Mouse (Mus musculus) WW6 (cell line): ENCODE data around the gene Pola2.

Experiments used
- DNase-seq: peaks from one replicate; pipeline ENCODE4 v3.0.0-alpha.2; 2013; ENCODE audit warnings: low read depth, low spot score

Pola2 gene

DNA sequence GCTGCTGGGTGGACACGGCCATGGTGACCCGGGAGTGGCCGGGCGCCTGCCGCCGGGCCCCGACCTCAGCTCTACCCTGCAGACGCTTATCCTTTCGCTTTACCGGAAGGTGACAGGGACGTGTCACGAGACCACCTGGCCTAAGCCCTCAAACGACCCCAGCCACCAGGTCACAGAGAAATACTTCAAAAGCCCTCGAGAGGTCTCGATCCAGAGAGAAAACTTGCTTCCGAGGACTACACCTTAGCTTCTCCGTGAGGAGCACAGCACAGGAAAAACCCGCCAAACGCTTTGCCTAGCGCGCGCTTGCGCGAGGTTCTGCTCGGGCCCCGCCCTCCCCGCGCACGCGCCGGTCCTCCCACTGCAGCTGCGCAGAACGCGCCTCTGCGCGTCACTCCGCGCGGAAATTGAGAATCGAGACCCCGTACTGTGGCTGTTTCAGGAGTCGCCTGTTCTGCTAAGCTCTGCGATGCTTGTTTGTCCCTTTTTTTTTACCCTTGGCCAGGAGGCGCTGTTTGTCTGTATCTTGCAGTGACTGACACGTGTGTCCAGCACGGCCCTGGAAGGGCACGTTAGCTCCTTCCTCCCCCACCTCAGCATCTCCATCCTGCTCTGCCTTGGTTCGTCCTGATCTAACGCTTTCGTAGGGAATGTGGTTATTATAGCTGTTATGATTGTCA lies at the start of gene Pola2:
Gene Pola2 (minus strand): TSS at position 320 of the 680 bp plus-strand sequence.
- DNase-seq: peak; percentile 77

GRCm38 (mm10) chr19:6013691-6014090 lies 49.7 kb upstream of the Pola2 start:
- no peak for DNase-seq

DNA sequence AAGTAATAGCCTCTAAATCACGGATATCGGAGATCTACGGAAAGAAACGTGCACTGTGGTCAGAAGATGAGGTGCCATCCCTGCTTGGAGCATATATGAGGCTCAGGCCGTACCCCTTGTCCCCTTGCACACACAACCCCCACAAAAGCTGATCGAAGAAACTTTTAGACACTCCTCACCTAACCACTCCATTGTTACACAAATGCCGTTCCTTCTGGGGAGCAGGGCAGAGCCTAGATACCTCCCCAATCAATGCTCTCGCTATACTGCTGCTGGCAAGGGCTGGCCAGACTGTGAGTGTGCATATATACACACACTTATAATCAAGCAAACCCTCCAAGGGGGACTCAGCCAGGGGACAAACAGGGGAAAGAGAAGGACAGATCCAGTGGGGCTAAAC lies 45.1 kb upstream of the Pola2 start:
- no peak for DNase-seq

DNA sequence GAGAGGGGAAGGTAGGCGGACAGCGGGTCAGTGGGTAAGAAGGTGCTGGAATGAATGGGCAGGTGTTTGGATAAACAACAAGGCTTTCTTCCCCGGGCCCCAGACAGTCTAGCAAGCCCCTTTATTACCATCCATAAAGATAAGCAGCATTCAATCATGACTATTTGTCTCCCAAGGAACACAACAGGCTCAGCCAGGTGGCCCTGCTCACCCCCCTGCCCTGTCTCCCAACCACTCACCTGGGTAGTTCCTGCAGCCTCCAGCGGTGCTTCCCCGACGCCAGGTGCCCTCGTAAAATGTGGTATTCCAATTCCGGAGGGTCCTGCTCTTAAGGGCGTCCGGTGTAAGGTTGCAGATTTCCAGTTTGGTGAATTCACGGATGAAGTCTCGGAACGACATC lies 43.0 kb upstream of the Pola2 start:
- DNase-seq: no peak

DNA sequence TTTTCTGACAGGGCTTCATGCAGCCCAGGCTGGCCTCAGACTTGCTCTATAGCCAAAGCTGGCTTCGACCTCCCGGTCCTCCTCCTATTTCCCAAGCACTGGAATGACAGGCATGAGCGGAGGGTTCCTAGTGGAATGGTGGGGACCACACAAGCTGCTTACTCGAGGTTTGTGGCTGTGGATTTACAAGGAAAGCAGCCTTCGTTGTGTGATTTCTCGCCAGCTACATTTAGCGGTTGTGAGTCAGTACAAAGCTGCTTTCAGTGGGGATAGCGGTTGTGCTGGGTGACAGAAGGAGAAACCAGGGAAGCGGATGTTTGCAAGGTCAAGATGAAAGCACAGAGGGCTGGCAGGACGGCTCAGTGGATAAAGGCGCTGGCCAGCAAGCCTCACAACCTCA lies 41.5 kb upstream of the Pola2 start:
- no peak for DNase-seq

DNA sequence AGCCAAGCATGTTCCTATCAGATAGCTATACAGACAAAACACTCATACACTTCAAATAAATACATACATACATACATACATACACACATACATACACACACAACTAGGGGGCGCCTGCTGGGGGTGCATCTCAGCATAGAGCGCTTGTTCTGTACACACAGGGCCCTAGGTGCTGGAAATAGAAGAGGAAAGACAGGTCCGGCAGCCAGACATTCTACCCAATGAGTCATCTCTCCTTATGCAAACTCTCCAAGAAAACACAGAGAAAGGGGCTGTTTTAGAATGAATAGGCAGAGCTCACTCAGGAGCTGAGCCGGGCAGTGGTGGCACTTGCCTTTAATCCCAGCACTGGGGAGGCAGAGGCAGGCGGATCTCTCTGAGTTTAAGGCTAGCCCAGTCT lies 36.0 kb upstream of the Pola2 start:
- DNase-seq: no peak

DNA sequence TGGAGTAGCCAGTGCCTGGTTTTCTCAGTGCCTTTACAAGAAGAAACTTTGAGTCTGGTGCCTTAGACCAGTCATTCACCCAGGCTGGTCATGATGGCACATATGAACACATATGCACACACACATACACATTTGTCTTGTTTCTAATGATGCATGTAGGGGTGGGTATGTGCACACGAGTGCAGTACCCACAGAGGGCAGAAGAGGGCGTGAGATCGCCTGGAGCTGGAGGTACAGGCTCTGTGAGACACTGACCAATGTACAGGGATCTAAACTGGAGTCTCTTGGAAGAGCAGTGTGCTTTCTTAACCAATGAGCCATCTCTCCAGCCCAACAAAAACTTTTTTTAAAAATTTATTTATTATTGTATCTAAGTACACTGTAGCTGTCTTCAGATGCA lies 34.2 kb upstream of the Pola2 start:
- no peak for DNase-seq

GRCm38 (mm10) chr19:5994711-5995110 lies 30.7 kb upstream of the Pola2 start:
- DNase-seq: no peak

DNA sequence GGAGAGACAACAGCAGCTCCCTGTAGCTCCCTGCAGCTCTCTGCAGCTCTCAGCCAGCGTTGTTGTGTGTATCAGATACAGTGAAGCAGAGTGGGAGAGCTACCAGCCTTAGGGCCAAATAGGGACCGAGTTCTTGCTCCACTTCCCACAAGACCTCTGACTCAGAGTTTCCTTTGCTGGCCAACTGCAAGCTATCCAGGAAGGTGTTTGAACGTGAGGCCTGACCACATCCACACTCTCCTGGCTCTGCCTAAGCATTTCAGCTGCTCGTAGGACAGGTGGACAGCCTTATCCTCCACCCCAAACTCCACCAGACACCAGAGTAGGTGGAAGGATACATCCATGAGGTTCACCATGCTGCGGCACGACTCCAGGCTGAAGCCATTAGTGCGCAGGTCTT lies 28.0 kb upstream of the Pola2 start:
- no peak for DNase-seq

DNA sequence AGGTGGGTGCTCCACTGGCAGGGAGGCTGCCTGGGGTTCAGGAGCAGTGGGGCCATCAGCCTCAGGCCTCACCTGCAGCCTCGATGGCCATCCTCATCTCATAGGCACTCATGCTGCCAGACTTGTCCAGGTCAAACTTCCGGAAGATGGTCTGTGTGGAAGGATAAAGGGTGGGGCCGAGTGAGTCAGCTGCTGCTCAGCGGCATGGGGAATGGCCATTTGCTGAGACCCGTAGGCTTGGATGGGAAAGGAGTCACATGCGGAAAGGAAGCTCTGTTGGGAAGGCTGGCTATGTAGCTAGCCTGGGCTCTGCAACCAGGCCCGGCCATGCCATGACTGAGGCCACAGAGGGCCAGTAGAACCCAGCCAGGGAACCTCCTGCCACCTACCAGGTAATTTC lies 27.5 kb upstream of the Pola2 start:
- no peak for DNase-seq

- no peak for DNase-seq
These were observed 26.9 kb upstream of the Pola2 start for GRCm38 (mm10) chr19:5990921-5991320.

- DNase-seq: no peak
These were observed 26.0 kb upstream of the Pola2 start for GRCm38 (mm10) chr19:5990033-5990432.

DNA sequence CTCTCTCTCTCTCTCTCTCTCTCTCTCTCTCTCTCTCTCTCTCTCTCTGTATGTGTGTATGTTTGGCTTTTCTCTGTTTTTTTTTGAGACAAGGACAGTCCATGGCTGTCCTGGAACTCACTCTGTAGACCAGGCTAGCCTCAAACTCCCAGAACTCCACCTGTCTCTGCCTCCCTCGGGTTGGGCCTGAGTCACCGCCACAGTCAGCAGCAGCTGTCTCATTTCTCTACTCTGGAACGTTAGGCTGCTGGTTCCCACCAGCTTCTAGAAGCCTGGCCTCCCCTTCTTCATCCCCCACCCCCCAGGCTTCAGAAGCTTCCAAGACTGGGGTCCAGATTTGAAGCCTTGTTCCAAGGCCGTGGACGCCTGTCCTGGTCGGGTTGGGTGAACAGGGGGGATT lies 25.6 kb upstream of the Pola2 start:
- no peak for DNase-seq

DNA sequence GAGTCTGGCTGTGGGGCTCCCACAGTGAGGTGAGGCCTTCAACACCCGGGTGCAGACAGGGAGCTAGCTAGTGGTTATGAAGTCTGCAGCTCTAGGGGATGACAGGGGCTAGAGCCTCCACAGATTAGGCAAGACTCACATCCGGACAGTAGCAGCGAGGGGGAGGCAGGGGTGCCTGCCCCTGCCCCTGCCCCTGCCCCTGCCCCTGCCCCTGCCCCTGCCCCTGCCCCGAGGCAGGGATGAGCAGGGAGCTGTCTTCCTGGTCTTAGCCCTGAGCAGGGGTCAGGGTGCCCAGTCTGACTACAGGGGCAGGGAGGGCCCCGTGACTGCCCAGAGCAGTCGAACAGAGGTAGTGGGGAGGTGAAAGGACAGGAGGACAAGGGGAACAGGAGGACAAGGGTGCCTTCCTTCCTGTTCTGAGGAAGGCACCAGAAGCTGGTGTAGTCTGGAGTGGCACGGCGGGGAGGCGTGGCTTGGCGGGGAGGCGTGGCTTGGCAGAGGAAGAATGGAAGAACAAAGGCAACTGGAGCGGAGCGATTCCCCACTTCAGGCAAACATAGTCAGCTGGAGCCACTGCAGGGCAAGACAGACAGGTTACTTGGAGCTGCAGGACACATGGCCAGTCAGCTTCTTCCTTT lies 24.9 kb upstream of the Pola2 start:
- no peak for DNase-seq

DNA sequence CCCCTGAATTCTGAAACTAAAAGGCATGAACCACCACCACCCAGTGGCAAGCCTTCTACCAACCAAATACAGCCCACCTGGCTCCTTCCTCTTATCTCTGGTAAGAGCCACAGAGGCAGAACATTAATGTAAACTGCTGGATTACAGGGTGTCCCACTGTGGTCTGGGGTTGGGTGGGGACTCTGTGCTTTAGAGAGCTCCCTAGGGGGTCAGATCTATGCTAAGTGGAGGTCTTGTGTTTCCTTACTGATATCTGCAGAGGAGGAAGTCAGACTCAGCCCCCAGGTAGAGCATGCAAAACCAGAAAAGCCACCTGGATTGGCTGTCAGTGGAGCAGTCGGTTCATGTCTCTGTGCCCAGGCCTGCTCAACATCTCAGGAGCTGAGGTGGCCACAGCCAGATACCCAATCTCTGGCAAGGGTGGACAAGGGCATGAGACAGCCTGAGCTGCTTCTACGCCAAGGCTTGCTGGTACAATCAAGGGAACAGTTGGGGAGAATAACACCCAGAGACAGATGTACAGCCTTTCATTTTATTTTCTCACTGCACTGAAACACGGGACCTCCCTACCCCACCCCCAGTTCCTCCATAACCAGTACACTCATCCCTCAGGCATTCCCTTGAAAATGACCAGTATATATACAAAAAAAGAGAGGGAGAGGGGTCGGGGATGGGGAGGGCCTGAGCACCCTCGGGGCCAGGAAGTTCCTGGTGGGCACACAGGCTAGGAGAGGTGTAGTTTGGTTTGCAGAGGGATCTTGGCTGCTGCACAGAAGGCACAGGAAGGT lies 24.2 kb upstream of the Pola2 start:
- DNase-seq: no peak

- DNase-seq: no peak
These were observed 22.0 kb upstream of the Pola2 start, which contains the start of gene Slc22a20 for GRCm38 (mm10) chr19:5986043-5986442. Gene Slc22a20, minus strand, starts transcription at chr19:5986143.

GRCm38 (mm10) chr19:5980477-5980876 lies 16.5 kb upstream of the Pola2 start:
- no peak for DNase-seq

DNA sequence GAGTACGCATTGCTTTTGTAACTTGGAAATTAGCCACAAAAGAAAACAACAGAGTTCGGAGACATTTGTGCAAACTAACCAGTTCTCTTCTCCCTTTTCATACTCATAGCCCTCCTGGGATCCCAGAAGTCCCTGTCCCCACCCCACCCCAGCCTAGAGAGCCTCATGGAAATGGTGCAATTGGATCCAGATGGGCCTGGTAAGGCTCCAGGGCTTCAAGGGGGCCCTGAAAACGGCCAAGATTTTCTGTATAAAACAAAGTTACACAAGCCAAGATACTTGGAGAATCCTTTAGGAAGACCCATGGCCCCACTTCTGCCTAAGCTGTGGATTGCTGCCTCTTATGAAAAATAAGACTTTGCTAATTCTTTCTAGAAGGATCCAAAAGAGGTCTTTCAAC lies 13.7 kb upstream of the Pola2 start:
- DNase-seq: no peak

DNA sequence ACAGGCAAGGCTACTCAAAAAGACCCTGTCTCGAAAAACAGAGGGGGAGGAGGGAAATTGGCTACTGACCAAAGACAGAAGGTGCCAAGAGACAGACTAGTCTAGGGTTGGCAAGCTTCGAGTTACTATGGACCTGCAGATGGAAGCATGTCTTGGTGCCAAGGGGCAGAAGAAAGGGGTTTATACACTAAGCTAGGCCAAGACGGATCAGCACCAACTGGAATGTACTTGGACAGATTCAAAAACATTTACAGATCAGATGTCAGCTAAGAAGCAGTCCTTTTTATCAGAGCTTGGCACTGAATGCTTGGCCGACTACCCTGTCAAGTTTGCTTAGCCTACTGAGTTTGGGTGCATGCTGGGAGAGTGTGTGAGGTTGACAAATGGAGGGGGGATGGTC lies 11.7 kb upstream of the Pola2 start:
- no peak for DNase-seq

DNA sequence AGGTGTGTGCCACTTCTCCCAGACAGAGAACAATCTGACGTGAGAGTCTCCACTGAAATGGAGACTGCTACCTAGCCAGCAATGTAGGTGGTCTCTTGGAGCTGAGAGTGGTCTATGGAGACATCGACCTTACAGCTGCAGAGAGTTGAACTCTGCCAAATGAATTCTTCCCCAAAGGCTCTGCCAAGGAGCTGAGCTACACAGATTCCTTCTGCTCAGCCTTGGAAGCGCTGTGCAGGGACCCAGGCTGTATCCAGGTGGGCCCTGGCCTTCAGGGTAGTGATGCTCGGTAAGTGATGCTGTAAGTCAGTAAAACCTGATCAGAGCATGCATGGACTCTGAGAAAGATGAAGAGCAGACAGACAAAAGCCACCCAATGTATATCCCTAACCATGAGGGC lies 11.1 kb upstream of the Pola2 start:
- no peak for DNase-seq

DNA sequence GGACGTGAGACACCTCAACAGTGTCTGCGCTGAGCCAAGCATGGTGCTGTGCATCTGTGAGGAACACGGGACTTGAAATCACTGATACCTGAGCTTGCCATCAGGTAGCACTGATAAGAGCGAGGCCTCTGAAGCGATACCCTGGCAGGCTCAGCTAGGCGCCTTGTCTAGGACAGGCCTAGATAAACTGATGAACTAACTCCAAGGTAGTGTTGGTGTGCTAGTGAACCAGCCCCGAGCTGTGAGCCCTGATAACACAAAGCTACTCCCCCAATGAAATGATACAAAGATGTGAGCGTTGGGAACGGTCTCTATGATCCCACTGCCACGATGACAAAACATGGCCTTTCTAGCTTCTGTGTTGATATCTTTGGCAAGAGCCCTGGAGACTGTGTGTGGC lies 3.7 kb upstream of the Pola2 start:
- no peak for DNase-seq

DNA sequence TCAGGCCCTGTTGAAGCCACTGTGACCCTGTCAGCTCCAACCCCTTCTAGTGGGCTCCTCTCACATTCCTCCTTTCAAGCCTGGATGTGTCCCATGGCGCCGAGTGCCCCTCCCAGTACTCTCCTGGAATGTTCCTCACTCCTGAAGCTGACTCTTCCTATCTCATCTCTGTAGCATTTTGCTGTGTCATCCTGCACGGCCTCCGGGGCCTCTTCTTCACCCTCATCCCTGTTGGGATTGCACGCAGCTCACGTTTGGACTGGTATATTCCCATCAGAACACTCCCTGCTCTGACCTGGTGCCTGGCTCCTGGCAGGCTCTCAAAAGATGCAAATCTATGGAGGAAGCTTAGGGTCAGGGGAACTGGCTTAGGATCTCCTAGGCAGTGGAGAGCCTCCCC lies 2.8 kb upstream of the Pola2 start:
- DNase-seq: no peak

GRCm38 (mm10) chr19:5965910-5966309 lies 1.9 kb upstream of the Pola2 start:
- no peak for DNase-seq
